Mouse (Mus musculus): ENCODE data around the gene Ephb1.

The Ephb1 gene

DNA sequence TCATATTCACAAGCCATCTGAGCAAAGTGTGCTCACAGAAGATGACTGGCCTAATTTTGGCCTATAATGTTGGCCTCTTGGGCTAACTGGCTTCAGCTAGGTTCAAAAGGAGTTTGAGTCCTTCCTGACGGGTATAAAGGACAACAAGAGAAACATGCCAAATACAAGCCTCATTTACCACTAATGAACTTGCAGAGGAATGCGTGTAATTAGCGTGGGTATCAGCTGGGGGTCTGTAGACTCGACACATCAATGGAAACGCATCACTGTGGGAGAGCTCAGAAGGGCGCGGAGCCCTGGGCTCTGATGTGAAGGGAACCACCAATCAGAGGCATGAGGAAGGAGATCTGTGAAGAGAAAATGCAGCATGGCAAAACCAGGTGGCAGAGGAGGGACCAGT is 108.9 kb downstream of the Ephb1 start:
- no peaks in the 10 kb centered on the region for H3K9me3 ChIP-seq (ENCODE audit: low read length)
- TF ChIP-seq POU5F1 (IDR thresholded peaks at IDR 0.05; ENCODE audit: borderline replicate concordance, low read length) = no peak
- H3K4me1 ChIP-seq (replicated peaks; ENCODE audit: low read depth, low read length) = peaks cover 16% of the 10 kb centered on the region
- H3K36me3 ChIP-seq (ENCODE audit: insufficient read depth, low read length) = no peaks in the 10 kb centered on the region
- H3K27me3 ChIP-seq (ENCODE audit: insufficient read depth, low read length) = peaks cover 80% of the 10 kb centered on the region
- no peak overlapping the region for H3K4me3 ChIP-seq (replicated peaks; ENCODE audit: low read length)

DNA sequence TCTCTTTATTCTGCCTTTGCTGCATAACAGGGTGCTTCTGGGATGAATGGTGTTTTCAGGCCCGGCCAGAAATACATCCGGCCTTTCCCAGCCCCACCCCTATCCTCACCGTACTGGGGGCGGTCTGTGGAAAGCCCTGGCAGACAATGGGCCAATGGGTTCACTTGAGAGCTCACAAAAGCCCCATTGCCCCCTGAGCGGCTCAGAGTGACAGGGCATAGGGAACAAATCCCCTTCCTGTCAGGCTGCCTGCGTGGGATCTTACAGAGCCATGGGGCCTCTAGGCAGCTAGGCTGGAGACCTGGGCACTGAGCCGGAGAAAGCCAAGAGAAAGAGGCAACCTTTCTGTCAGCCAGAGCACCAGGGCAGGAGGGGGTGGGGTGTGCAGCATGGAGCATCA is 111.2 kb downstream of the Ephb1 start:
- H3K27me3 ChIP-seq (ENCODE audit: insufficient read depth, low read length) = peaks cover 78% of the 10 kb centered on the region
- peaks cover 16% of the 10 kb centered on the region for H3K4me1 ChIP-seq (replicated peaks; ENCODE audit: low read depth, low read length)
- no peak overlapping the region for H3K4me3 ChIP-seq (replicated peaks; ENCODE audit: low read length)
- no peaks in the 10 kb centered on the region for H3K36me3 ChIP-seq (ENCODE audit: insufficient read depth, low read length)
- no peaks in the 10 kb centered on the region for H3K9me3 ChIP-seq (ENCODE audit: low read length)
- no peak for TF ChIP-seq POU5F1 (IDR thresholded peaks at IDR 0.05; ENCODE audit: borderline replicate concordance, low read length)
- no peak for TF ChIP-seq NANOG (IDR thresholded peaks at IDR 0.05; ENCODE audit: borderline replicate concordance, low read length)
- no peak for TF ChIP-seq CTCF (conservative IDR thresholded peaks at IDR 0.05; ENCODE audit: low read length)

GRCm38 (mm10) chr9:102241546-102241945 is 112.9 kb downstream of the Ephb1 start:
- no peak overlapping the region for H3K4me3 ChIP-seq (replicated peaks; ENCODE audit: low read length)
- H3K36me3 ChIP-seq (ENCODE audit: insufficient read depth, low read length) = no peaks in the 10 kb centered on the region
- H3K9me3 ChIP-seq (ENCODE audit: low read length) = no peaks in the 10 kb centered on the region
- H3K4me1 ChIP-seq (replicated peaks; ENCODE audit: low read depth, low read length) = peaks cover 16% of the 10 kb centered on the region
- TF ChIP-seq POU5F1 (IDR thresholded peaks at IDR 0.05; ENCODE audit: borderline replicate concordance, low read length) (no peak), NANOG (IDR thresholded peaks at IDR 0.05; ENCODE audit: borderline replicate concordance, low read length) (no peak), CTCF (conservative IDR thresholded peaks at IDR 0.05; ENCODE audit: low read length) (no peak)
- peaks cover 74% of the 10 kb centered on the region for H3K27me3 ChIP-seq (ENCODE audit: insufficient read depth, low read length)

DNA sequence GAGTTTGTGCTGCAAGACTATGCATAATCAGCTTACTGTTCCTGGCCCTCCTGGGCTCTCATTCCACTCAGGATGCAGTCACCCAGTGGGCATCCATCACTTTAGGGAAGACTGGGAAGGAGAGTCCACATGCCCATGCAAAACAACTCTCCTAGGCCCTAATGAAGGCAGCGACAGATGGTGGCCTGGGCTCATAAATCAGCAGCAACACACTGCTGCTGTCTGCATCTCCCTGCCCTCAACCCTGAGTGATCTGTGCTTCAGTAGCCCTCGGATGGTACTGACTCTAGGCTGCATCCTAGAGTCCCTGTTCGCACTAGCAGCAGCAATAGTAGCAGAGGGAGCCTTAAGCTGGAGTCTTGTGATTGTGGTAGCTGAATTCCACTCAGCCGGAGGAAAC is 114.3 kb downstream of the Ephb1 start:
- Histone ChIP-seq H3K27me3 (ENCODE audit: insufficient read depth, low read length) (peaks cover 69% of the 10 kb centered on the region), H3K4me3 (replicated peaks; ENCODE audit: low read length) (no peak overlapping the region), H3K4me1 (replicated peaks; ENCODE audit: low read depth, low read length) (peaks cover 23% of the 10 kb centered on the region), H3K36me3 (ENCODE audit: insufficient read depth, low read length) (no peaks in the 10 kb centered on the region), H3K9me3 (ENCODE audit: low read length) (no peaks in the 10 kb centered on the region)
- TF ChIP-seq POU5F1 (IDR thresholded peaks at IDR 0.05; ENCODE audit: borderline replicate concordance, low read length) (no peak), NANOG (IDR thresholded peaks at IDR 0.05; ENCODE audit: borderline replicate concordance, low read length) (no peak)

- Histone ChIP-seq H3K4me3 (replicated peaks; ENCODE audit: low read length) (no peak overlapping the region), H3K36me3 (ENCODE audit: insufficient read depth, low read length) (no peaks in the 10 kb centered on the region), H3K9me3 (ENCODE audit: low read length) (no peaks in the 10 kb centered on the region), H3K27me3 (ENCODE audit: insufficient read depth, low read length) (peaks cover 49% of the 10 kb centered on the region), H3K4me1 (replicated peaks; ENCODE audit: low read depth, low read length) (peaks cover 11% of the 10 kb centered on the region; the same call in 1 of the 2 replicates)
- TF ChIP-seq NANOG (IDR thresholded peaks at IDR 0.05; ENCODE audit: borderline replicate concordance, low read length) (peak; percentile 52; the same call in 1 of the 2 replicates), POU5F1 (IDR thresholded peaks at IDR 0.05; ENCODE audit: borderline replicate concordance, low read length) (peak; percentile 56; the same call in 1 of the 2 replicates), CTCF (conservative IDR thresholded peaks at IDR 0.05; ENCODE audit: low read length) (no peak)
Measured at GRCm38 (mm10) chr9:102235444-102235951, 119.0 kb downstream of the Ephb1 start.

DNA sequence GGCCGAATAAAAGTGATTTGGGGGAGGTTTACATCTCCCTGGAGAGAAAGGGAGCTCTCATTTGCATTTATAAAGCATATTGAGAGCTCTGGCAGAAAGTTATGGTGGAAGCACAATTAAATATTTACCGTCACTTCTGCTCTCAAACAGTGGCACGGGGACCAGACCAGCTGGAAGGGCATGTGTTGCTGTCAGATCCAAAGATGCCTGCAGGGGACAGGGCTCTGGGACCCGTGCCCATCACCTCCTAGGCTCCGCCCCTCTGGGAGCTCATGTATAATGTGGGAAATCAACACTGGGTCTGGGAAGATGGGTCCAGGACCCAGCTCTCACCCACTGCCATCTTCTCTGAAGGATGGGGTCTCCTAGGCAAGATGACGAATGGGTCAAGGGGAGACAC is 123.2 kb downstream of the Ephb1 start:
- 0 out of 2 replicates have a peak, but pooled peaks cover 6% of the 10 kb centered on the region for H3K9me3 ChIP-seq (ENCODE audit: low read length)
- H3K27me3 ChIP-seq (ENCODE audit: insufficient read depth, low read length) = peaks cover 35% of the 10 kb centered on the region
- H3K4me3 ChIP-seq (replicated peaks; ENCODE audit: low read length) = no peak overlapping the region
- TF ChIP-seq POU5F1 (IDR thresholded peaks at IDR 0.05; ENCODE audit: borderline replicate concordance, low read length) (no peak), CTCF (conservative IDR thresholded peaks at IDR 0.05; ENCODE audit: low read length) (no peak), NANOG (IDR thresholded peaks at IDR 0.05; ENCODE audit: borderline replicate concordance, low read length) (no peak)
- H3K36me3 ChIP-seq (ENCODE audit: insufficient read depth, low read length) = no peaks in the 10 kb centered on the region
- peaks cover 11% of the 10 kb centered on the region; the same call in 1 of the 2 replicates for H3K4me1 ChIP-seq (replicated peaks; ENCODE audit: low read depth, low read length)

GRCm38 (mm10) chr9:102216746-102217566 is 137.5 kb downstream of the Ephb1 start:
- H3K4me3 ChIP-seq (replicated peaks; ENCODE audit: low read length) = no peak overlapping the region
- H3K9me3 ChIP-seq (ENCODE audit: low read length) = peaks cover 17% of the 10 kb centered on the region
- TF ChIP-seq NANOG (IDR thresholded peaks at IDR 0.05; ENCODE audit: borderline replicate concordance, low read length) (no peak), POU5F1 (IDR thresholded peaks at IDR 0.05; ENCODE audit: borderline replicate concordance, low read length) (no peak), CTCF (conservative IDR thresholded peaks at IDR 0.05; ENCODE audit: low read length) (no peak)
- no peaks in the 10 kb centered on the region for H3K36me3 ChIP-seq (ENCODE audit: insufficient read depth, low read length)
- H3K4me1 ChIP-seq (replicated peaks; ENCODE audit: low read depth, low read length) = peaks cover 22% of the 10 kb centered on the region
- H3K27me3 ChIP-seq (ENCODE audit: insufficient read depth, low read length) = peaks cover 29% of the 10 kb centered on the region

DNA sequence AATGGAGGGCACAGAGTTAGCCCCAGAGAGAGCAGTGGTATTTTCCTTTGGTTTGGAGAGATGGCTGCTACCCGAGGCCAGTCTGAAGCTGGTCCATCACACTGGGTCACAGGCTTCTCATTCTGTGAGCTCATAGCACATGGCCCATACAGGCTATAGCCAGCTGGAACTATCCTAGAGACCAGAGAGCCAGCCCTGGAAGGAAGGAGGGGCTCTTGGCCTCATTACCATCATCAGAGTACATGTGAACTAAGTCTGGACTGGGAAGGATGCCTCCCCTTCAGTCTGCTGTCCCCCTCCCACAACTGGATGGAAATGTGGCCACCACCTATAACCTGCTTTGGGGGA is 142.5 kb downstream of the Ephb1 start:
- H3K27me3 ChIP-seq (ENCODE audit: insufficient read depth, low read length) = peaks cover 31% of the 10 kb centered on the region
- H3K9me3 ChIP-seq (ENCODE audit: low read length) = peaks cover 29% of the 10 kb centered on the region
- H3K36me3 ChIP-seq (ENCODE audit: insufficient read depth, low read length) = no peaks in the 10 kb centered on the region
- no peak for TF ChIP-seq NANOG (IDR thresholded peaks at IDR 0.05; ENCODE audit: borderline replicate concordance, low read length)
- no peak for TF ChIP-seq POU5F1 (IDR thresholded peaks at IDR 0.05; ENCODE audit: borderline replicate concordance, low read length)
- no peak for TF ChIP-seq CTCF (conservative IDR thresholded peaks at IDR 0.05; ENCODE audit: low read length)
- H3K4me3 ChIP-seq (replicated peaks; ENCODE audit: low read length) = no peak overlapping the region
- peaks cover 27% of the 10 kb centered on the region for H3K4me1 ChIP-seq (replicated peaks; ENCODE audit: low read depth, low read length)

Data from E14TG2a.4 (cell line).